Mouse (Mus musculus): ENCODE data around the gene Gstp3.

DNA sequence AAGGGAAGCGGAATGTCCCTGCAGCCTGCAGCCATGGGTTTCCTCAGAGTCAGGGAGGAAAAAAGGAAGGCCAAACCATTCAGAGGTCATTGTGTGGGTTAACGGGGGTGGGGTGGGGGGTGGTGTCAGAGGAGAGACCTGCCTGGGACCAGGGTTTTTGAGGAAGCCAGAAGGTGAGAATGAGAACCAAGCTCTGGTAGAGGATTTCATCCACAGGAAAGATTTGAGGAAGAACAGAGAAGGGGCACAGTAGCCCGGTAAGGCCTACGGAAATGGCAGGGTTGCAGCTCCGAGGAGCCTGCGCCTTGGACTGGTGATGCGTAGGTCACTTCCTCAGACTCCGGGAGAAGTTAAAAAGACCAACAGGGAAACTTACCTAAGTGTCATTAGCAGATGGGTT lies 11.4 kb upstream of the Gstp3 start:
- TF ChIP-seq CTCF (IDR thresholded peaks at IDR 0.05; ENCODE audit: control insufficient read depth, insufficient read depth, insufficient read length) (no peak), USF1 (IDR thresholded peaks at IDR 0.05; ENCODE audit: low read depth) (no peak), MAX (IDR thresholded peaks at IDR 0.05) (no peak), MYOD1 (IDR thresholded peaks at IDR 0.05; ENCODE audit: control insufficient read depth, insufficient read length, low read depth) (no peak), FOSL1 (IDR thresholded peaks at IDR 0.05; ENCODE audit: insufficient read depth, low read length, poor library complexity, severe bottlenecking) (no peak), CEBPB (IDR thresholded peaks at IDR 0.05; ENCODE audit: low read depth) (no peak), MYOG (IDR thresholded peaks at IDR 0.05; ENCODE audit: control insufficient read depth, extremely low read depth, insufficient read length) (no peak)

All from C2C12 (cell line).